Mouse (Mus musculus): ENCODE data around the gene Ccl20.

Ccl20 gene

GRCm38 (mm10) chr1:83116447-83117137, at the start of gene Ccl20:
TSS of gene Ccl20 (plus strand) at chr1:83116766.
- no peak for DNase-seq (ENCODE audit: low spot score in 2 of 2)

GRCm38 (mm10) chr1:83067205-83067604, 49.4 kb upstream of the Ccl20 start:
- DNase-seq (ENCODE audit: low spot score in 2 of 2): no peak

GRCm38 (mm10) chr1:83075526-83076189, 40.9 kb upstream of the Ccl20 start:
- no peak for DNase-seq (ENCODE audit: low spot score in 2 of 2)

DNA sequence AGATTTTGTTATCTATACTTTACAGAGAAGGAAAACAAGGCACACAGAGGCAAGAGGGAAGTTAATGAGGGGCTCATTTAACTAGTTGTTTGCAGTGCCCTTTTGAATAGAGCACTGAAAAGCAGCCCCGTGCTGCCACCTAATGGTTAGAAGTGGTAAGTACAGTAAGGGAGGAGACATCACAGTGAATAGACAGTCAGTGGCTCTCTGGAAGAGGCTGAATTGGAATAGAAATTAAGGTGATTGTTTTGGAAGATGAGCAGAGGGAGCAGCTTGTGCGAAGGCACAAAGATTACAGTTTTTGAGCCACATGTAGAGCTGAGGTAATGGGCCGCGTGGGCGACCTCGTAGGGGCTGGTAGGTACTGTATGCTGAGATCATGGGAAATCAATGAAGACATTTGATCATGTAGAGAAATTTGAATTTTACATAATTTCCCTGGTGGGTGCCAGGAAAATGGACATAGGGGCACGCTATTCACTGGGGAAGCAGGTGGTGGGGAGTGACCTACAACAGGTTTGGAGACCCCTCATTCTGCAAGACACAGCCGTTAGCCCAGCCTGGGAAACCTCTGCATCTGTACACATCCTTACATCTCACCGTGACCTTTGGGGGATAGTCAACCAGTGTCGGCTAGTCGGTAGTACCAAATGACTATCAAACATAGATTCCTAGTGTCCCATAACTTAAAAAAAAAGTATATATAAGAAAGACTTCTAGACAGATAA, 40.2 kb upstream of the Ccl20 start:
- DNase-seq (ENCODE audit: low spot score in 2 of 2): peak in 1 of 2 experiments; percentile 1

DNA sequence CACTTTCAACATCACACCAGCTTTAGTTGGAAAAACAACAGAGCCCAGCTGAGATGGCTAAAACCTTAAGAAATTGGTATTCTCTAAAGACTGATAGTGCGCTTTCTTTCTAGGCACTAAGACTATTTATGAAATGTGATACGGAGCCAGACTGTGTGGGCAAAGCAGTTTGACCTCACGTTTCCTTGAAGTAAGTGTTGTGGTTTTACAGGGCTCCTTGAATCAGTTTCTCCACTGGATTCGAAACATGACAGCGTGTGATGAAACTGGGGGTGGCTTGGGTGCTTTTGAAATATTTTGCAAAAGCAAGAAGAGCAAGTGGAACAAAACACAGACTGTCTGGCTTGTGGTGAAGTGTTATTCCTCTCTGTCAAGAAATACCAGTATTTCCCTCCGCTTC, 39.5 kb upstream of the Ccl20 start:
- DNase-seq (ENCODE audit: low spot score in 2 of 2): no peak

DNA sequence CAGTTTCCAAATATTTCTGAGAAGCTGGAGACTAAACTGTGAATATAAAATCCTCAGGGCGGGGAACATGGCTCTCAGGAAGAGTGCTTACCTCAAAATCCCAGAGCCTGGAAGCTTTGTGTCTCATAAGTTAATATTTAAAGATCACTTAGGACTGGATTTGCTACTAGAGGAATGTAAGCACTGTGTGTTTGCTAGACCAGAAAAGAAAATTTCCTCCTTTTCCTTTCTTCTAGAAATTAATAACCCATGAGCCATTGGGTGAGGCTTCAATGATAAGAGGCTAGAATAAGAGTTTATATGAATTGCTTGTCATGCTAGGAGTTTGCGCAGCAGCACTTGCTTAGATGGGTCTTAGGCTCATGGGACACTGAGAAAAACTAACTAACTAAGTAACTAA, 31.8 kb upstream of the Ccl20 start:
- DNase-seq (ENCODE audit: low spot score in 2 of 2): no peak

GRCm38 (mm10) chr1:83091268-83091667, 25.3 kb upstream of the Ccl20 start:
- no peak for DNase-seq (ENCODE audit: low spot score in 2 of 2)

GRCm38 (mm10) chr1:83096935-83097334, 19.6 kb upstream of the Ccl20 start:
- no peak for DNase-seq (ENCODE audit: low spot score in 2 of 2)

DNA sequence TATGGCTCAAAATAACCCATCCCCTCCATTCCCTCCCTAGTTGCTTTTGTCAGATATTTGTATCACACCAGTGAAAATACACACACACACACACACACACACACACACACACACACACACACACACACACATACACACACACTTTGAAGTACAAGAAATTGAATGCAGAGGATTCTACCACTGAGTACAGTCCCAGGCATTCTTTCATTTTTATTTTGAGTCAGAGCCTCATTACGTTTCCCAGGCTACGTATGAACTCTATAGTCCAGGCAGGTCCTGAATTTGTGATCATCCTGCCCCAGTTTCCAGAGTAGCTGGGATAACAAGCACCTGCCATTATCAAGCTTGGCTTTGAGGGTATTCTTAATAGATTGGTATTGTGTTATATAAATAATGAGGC, 17.4 kb upstream of the Ccl20 start:
- DNase-seq (ENCODE audit: low spot score in 2 of 2): no peak

DNA sequence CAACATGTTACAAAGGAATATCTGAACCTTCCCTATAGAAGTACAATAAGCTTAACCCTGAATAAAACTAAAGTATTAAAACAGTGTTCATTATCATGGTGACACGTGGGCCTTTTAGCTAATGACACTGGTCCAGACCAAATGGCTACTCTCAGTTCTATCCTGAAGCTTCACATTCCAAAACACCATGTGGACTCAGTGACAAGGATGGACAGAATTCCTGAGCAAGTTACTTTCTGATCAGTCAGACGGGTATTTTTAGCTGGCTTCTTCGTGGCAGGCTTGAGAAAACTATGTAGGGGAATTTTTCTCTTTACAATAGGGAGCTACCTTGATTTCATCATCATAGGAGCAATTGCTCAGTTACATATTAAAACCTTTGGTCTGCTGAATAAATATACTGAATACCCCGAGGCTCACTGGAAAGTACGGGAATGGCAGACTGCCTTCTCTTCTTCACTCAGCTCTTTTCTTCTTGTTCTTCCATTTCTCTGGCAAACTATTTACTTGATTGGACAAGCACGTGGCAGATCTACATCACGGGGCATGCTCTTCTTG, 16.9 kb upstream of the Ccl20 start:
- DNase-seq (ENCODE audit: low spot score in 2 of 2): no peak

DNA sequence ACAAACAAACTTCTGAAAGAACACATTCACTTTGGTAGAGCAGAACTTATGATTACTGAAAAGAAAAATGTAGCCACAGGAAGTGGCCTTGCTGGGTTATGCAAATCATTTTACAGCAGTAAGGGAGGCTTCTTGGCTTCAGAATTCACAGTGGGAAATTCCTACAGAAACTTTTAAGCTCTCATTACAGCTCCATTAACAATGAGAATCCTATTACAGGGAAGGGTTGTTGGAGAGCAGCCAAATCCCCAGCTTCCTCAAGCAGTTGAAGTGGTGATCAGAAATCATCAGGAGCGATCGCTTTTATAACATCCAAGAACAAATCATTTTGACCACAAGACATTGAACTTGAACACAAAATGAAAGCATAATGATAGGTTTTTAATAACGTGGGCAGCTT, 14.7 kb upstream of the Ccl20 start:
- DNase-seq (ENCODE audit: low spot score in 2 of 2): no peak

DNA sequence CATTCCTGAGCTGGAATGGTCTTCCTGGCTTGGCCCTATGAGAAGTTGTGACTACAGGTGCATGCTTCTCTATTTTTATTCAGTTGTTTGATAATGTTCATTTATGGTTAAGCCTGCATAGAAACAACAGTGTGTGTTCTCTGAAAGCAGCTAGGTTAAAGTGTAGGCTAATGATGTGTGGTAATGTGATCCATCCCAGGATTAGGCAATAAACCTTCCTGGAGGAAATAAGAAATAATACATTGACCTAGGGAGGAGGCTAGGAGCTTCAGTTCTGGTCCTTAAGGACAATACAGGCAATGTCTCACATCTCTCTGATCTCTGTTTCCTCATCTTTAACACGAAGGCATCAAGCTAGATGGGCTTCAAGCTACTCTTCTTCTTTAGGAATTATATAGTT, 11.1 kb upstream of the Ccl20 start:
- DNase-seq (ENCODE audit: low spot score in 2 of 2): no peak

DNA sequence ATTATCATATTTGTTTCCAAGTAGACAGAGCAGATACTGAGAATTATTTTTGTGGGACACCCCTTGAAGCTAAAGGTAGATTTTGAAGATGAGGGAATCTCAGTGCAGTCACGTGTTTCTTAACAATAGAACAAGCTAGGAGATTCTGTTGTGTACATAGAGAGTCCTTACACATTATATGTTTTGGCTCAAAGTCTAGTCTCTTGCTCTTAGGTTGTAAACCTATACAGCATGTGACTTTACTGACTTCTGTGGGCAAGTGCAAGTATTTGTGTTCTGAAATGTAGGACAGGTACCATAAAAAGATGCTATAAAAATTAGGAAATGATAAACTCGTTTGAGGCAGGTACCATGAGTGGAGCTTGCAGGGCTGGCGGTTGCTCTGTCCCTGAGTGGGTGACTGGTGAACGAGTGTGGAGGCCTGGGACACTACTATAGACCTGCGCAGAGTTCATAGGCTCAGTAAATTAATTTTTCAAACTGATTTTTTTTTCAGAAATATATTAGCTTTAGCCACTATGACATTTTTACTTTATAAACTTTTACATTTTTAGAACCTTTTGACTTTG, 9.1 kb upstream of the Ccl20 start:
- no peak for DNase-seq (ENCODE audit: low spot score in 2 of 2)

DNA sequence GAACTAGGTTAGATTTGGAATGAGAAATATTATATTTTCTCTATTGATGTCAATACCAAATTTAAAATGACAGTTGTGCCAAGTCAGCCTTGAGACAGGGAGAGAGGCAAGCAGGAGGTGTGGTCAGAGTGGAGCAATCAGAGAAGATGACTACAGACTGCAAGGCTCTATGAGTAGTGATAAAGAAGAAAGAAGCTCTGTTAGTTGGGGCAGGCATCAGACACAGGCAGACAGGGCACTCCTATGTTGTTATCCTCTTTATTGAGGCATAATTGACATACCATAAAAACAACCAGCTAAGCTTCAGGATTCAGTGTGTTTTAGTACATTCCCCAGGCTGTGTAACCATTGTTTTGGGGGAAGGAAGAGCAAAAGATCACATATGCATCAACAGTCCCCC, 5.6 kb upstream of the Ccl20 start:
- no peak for DNase-seq (ENCODE audit: low spot score in 2 of 2)

DNA sequence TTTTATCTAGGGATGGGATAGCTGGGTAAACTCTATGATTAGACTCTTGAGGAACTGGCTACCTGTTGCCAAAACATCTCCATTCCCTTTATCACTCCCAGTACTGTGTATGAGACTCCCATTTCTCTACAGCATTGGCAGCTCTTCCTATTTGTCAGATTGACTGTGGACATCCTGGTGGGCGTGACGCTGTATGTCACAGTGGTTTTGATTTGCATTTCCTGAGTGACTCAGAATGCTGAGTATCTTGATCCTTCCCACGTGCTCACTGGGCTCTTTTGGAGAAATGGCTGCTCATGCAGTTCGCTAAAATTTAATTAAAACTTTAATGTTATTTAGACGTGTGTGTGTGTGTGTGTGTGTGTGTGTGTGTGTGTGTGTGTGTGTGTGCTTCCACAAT, 4.8 kb upstream of the Ccl20 start:
- DNase-seq (ENCODE audit: low spot score in 2 of 2): no peak

DNA sequence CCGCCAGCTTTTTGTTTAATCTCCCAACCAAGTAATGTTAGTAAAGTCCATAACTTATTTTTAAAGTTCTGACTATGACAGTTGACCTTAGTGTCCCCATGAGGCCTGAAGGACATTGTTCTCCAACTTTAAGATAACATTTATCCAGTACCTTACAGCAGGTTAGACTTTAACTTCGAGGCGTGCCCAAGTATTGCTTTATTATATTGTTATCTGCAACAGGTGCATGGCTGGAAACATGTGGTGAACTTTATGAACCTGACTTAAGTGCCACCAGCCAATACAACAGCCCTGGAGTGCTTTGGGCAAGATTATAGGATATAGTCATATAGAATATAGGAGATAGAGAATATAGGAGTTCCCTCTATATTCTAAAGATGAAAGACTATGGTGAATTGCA, 651 bp downstream of the Ccl20 start:
- no peak for DNase-seq (ENCODE audit: low spot score in 2 of 2)

- DNase-seq (ENCODE audit: low spot score in 2 of 2): no peak
Observed at GRCm38 (mm10) chr1:83117661-83118060, 1.1 kb downstream of the Ccl20 start.

DNA sequence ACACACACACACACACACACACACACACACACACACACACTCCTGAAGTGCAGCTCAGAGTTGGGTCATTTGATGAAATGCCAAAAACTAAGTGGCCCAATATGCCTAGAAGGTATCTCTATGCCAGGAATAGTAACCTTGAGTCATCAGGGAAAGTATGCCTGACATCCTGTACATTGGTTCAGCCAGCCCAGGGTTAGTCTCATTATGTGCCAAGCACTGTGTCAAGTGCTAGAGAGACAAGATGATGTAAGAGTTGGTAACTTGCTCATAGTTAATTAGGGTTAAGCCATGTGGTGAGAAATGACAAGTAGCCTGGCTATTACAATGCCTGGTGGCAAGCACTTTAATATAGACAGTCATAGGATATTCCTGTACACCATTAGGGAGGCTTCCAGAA, 3.3 kb downstream of the Ccl20 start:
- no peak for DNase-seq (ENCODE audit: low spot score in 2 of 2)

GRCm38 (mm10) chr1:83120312-83120711, 3.7 kb downstream of the Ccl20 start:
- no peak for DNase-seq (ENCODE audit: low spot score in 2 of 2)

DNA sequence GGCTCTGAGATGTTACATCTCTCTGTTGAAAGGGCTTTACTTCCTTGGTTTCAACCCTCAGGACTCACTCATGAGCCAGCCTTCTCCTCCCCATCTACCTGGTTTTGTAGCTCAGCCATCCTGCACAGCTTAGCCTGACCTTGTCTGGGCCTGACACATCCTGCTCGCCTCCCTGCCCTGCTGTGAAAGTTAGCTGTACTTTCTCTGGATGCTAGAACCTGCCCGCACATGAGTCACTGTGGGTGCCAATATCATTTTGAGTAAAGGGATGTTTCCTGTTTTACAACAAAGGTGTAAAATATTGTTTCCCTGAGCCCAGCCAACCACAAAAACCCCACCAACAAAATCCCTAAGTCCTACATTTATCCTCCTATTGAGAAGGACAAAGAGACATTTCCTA, 6.6 kb downstream of the Ccl20 start:
- DNase-seq (ENCODE audit: low spot score in 2 of 2): no peak

- DNase-seq (ENCODE audit: low spot score in 2 of 2): no peak
Observed at GRCm38 (mm10) chr1:83135829-83136228, 19.3 kb downstream of the Ccl20 start.

DNA sequence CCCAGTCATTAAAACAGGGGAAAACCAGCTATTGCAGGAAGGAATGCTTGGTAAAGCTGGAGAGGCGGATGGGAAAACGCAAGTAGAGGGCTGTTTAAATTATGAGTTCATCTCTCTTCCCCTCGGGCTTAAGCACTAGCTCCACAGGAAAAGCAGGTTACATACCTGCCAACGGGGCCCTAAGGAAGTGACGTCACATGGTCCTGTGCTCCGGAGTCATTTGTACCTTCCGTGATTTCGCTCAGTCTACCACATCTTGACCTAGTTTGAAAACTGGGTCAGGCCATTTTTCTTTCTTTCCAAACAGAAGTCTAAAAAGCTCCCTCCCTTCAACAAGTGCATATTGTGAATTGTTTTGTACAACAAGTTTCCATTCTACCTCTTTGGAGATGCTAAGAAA, 21.3 kb downstream of the Ccl20 start:
- DNase-seq (ENCODE audit: low spot score in 2 of 2): no peak
